Mouse (Mus musculus): ENCODE measurements around the gene Lats2.

DNA sequence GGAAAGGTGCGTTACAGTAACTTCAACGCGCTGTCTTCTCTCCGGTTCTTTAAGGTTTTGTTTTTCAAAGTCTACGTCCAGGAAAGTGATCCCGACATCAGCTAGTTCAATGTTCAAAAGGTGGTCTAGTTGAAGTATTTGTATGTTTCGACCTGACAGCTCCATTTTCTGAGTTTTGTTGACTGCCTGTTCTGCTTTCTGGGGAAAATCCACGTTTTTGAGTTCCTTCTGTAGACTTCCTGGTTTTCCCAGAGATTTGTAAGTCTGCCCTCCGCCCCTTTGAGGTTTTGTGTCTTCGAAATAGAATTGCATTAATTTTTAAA lies 92.6 kb downstream of the Lats2 start:
- TF ChIP-seq CTCF (IDR thresholded peaks at IDR 0.05; ENCODE audit: extremely low read depth, insufficient read length, insufficient replicate concordance, low read depth, low read length) (no peak), POLR2A (IDR thresholded peaks at IDR 0.05; ENCODE audit: low read depth, low read length) (no peak)
